Mouse (Mus musculus): Measurements from ENCODE around the gene Zfp784. TPM values are rescaled to one million over a fixed set of nuclear protein-coding genes. Genes with fewer than 3 reads are reported as not detected.

The Zfp784 gene
- polyA plus RNA-seq, 1 experiment = 4.3 TPM

- Histone ChIP-seq H3K27me3 (ENCODE audit: control insufficient read depth, insufficient read depth, low read length) (no peaks in the 10 kb centered on the region), H3K4me1 (ENCODE audit: control insufficient read depth, insufficient read depth, low read length) (peaks cover 47% of the 10 kb centered on the region), H3K27ac (ENCODE audit: control insufficient read depth, insufficient read depth, low read depth, low read length) (peak overlapping the region; percentile 63; the same call in 1 of the 2 replicates), H3K36me3 (ENCODE audit: control insufficient read depth, insufficient read depth, low read length) (no peaks in the 10 kb centered on the region), H3K4me3 (ENCODE audit: control insufficient read depth, low read depth, low read length) (peak overlapping the region; percentile 88; the same call in 1 of the 2 replicates)
- TF ChIP-seq CTCF (IDR thresholded peaks at IDR 0.05; ENCODE audit: control insufficient read depth, insufficient read depth, insufficient replicate concordance, low read depth, low read length) (no peak), POLR2A (IDR thresholded peaks at IDR 0.05; ENCODE audit: control insufficient read depth, low read depth, low read length) (no peak)
Measured at GRCm38 (mm10) chr7:5057804-5058203, 19.6 kb upstream of the Zfp784 start.

GRCm38 (mm10) chr7:5057381-5057780 lies 19.1 kb upstream of the Zfp784 start:
- H3K27me3 ChIP-seq (ENCODE audit: control insufficient read depth, insufficient read depth, low read length) = no peaks in the 10 kb centered on the region
- TF ChIP-seq CTCF (IDR thresholded peaks at IDR 0.05; ENCODE audit: control insufficient read depth, insufficient read depth, insufficient replicate concordance, low read depth, low read length) = no peak
- 0 out of 2 replicates have a peak, but pooled peaks have one; percentile 15 for TF ChIP-seq POLR2A (IDR thresholded peaks at IDR 0.05; ENCODE audit: control insufficient read depth, low read depth, low read length)
- peak overlapping the region; percentile 88 for H3K4me3 ChIP-seq (ENCODE audit: control insufficient read depth, low read depth, low read length)

GRCm38 (mm10) chr7:5056651-5057263 lies 18.5 kb upstream of the Zfp784 start:
- H3K4me3 ChIP-seq (ENCODE audit: control insufficient read depth, low read depth, low read length) = peak overlapping the region; percentile 88
- peaks cover 56% of the 10 kb centered on the region for H3K4me1 ChIP-seq (ENCODE audit: control insufficient read depth, insufficient read depth, low read length)
- no peaks in the 10 kb centered on the region for H3K36me3 ChIP-seq (ENCODE audit: control insufficient read depth, insufficient read depth, low read length)
- H3K27ac ChIP-seq (ENCODE audit: control insufficient read depth, insufficient read depth, low read depth, low read length) = peak overlapping the region; percentile 63; the same call in 1 of the 2 replicates
- no peaks in the 10 kb centered on the region for H3K27me3 ChIP-seq (ENCODE audit: control insufficient read depth, insufficient read depth, low read length)
- TF ChIP-seq CTCF (IDR thresholded peaks at IDR 0.05; ENCODE audit: control insufficient read depth, insufficient read depth, insufficient replicate concordance, low read depth, low read length) (no peak), POLR2A (IDR thresholded peaks at IDR 0.05; ENCODE audit: control insufficient read depth, low read depth, low read length) (0 out of 2 replicates have a peak, but pooled peaks have one; percentile 1)

More at GRCm38 (mm10) chr7:5057381-5057780, 19.1 kb upstream of the Zfp784 start:
- H3K36me3 ChIP-seq (ENCODE audit: control insufficient read depth, insufficient read depth, low read length) = no peaks in the 10 kb centered on the region
- H3K27ac ChIP-seq (ENCODE audit: control insufficient read depth, insufficient read depth, low read depth, low read length) = peak overlapping the region; percentile 63; the same call in 1 of the 2 replicates
- peaks cover 51% of the 10 kb centered on the region for H3K4me1 ChIP-seq (ENCODE audit: control insufficient read depth, insufficient read depth, low read length)

GRCm38 (mm10) chr7:5053456-5054179 lies 15.4 kb upstream of the Zfp784 start:
- Histone ChIP-seq H3K4me1 (ENCODE audit: control insufficient read depth, insufficient read depth, low read length) (peaks cover 46% of the 10 kb centered on the region), H3K27ac (ENCODE audit: control insufficient read depth, insufficient read depth, low read depth, low read length) (peak overlapping the region; percentile 90), H3K36me3 (ENCODE audit: control insufficient read depth, insufficient read depth, low read length) (no peaks in the 10 kb centered on the region), H3K27me3 (ENCODE audit: control insufficient read depth, insufficient read depth, low read length) (no peaks in the 10 kb centered on the region), H3K4me3 (ENCODE audit: control insufficient read depth, low read depth, low read length) (peak overlapping the region; percentile 89)
- TF ChIP-seq POLR2A (IDR thresholded peaks at IDR 0.05; ENCODE audit: control insufficient read depth, low read depth, low read length) = no peak
- no peak for TF ChIP-seq CTCF (IDR thresholded peaks at IDR 0.05; ENCODE audit: control insufficient read depth, insufficient read depth, insufficient replicate concordance, low read depth, low read length)

DNA sequence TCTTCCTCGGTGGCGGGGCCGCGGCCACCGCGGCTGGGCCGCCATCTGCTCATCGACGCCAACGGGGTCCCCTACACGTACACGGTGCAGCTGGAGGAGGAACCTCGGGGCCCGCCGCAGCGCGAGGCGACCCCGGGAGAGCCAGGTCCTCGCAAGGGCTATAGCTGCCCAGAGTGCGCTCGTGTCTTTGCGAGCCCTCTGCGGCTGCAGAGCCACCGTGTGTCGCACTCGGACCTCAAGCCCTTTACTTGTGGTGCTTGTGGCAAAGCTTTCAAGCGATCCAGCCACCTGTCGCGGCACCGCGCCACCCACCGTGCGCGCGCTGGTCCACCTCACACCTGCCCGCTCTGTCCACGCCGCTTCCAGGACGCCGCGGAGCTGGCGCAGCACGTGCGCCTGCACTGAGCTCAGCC lies 14.7 kb upstream of the Zfp784 start:
- Histone ChIP-seq H3K27ac (ENCODE audit: control insufficient read depth, insufficient read depth, low read depth, low read length) (no peak overlapping the region), H3K4me1 (ENCODE audit: control insufficient read depth, insufficient read depth, low read length) (peaks cover 45% of the 10 kb centered on the region), H3K36me3 (ENCODE audit: control insufficient read depth, insufficient read depth, low read length) (no peaks in the 10 kb centered on the region), H3K27me3 (ENCODE audit: control insufficient read depth, insufficient read depth, low read length) (no peaks in the 10 kb centered on the region), H3K4me3 (ENCODE audit: control insufficient read depth, low read depth, low read length) (peak overlapping the region; percentile 89)
- no peak for TF ChIP-seq CTCF (IDR thresholded peaks at IDR 0.05; ENCODE audit: control insufficient read depth, insufficient read depth, insufficient replicate concordance, low read depth, low read length)
- TF ChIP-seq POLR2A (IDR thresholded peaks at IDR 0.05; ENCODE audit: control insufficient read depth, low read depth, low read length) = no peak

DNA sequence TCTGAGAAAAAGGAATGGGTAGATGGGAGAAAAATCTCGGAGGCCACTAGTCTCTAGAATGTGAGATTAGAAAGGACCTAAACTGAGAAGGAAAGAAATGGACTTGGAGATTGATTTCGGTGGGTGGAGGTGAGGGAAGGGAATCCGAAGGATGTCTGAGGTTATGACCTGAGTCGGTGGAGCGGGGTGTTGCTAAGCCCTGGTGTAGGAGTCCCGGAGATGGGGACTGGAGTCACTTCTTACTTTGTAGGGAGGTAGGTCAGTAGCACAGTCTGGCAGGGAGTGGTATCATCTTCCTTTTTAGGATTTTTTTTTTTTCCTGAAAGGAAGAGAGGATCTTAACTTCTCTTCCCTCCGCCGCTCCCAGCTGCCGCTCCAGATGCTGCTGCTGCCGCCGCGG lies 14.2 kb upstream of the Zfp784 start:
- Histone ChIP-seq H3K27me3 (ENCODE audit: control insufficient read depth, insufficient read depth, low read length) (no peaks in the 10 kb centered on the region), H3K4me3 (ENCODE audit: control insufficient read depth, low read depth, low read length) (peak overlapping the region; percentile 12), H3K36me3 (ENCODE audit: control insufficient read depth, insufficient read depth, low read length) (no peaks in the 10 kb centered on the region), H3K4me1 (ENCODE audit: control insufficient read depth, insufficient read depth, low read length) (peaks cover 40% of the 10 kb centered on the region), H3K27ac (ENCODE audit: control insufficient read depth, insufficient read depth, low read depth, low read length) (no peak overlapping the region)
- no peak for TF ChIP-seq POLR2A (IDR thresholded peaks at IDR 0.05; ENCODE audit: control insufficient read depth, low read depth, low read length)
- TF ChIP-seq CTCF (IDR thresholded peaks at IDR 0.05; ENCODE audit: control insufficient read depth, insufficient read depth, insufficient replicate concordance, low read depth, low read length) = no peak

All from testis, adult 2 months (tissue).